10 mouse cellular contexts compared by ENCODE assay signal in the genomic region with DNA sequence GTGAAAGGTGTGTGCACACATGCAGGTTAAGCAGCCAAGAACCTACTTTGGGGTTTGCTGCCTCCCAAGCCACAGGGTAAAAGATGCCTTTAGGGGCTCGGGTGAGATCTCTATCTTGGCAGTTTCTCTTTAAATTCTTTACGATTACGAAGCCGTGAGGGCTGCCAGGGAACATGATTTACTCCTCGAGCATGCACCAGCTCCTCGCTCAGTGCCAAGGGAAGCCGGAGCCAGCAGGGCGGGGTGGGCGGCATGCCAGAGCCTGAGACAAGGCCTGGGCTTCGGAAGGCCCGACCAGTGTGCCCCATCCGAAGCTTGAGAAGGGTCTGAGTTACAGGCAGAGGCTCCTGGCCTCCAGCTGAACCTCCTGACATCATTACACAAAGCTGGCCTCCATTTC. TPM values are rescaled to one million over a fixed set of nuclear protein-coding genes. Genes with fewer than 3 reads are reported as not detected.
DNase-seq lines count a peak whose midpoint lies in the region; ATAC-seq and TF ChIP-seq lines count a peak whose summit lies in the region.
"Had no signal": no experiment of that assay in that cellular context is flagged by ENCODE, and none has a peak within 500 bp of the region (broad histone marks: within the 10 kb centered on the region; RNA-seq: fewer than 3 reads in every experiment).

No protein-coding gene starts in this region.

- TF ChIP-seq EP300 in heart, adult 2 months (IDR thresholded peaks at IDR 0.05; ENCODE audit: insufficient read depth, low read depth, low read length), result no peak

- H3K4me2 ChIP-seq in heart, embryonic 12.5 days, result no peak overlapping the region
- no peak overlapping the region for H3K4me2 ChIP-seq in hindbrain, embryonic 12.5 days (replicated peaks)
- H3K4me2 ChIP-seq in midbrain, embryonic 12.5 days (replicated peaks), result no peak overlapping the region

- no peak for TF ChIP-seq CTCF in heart, adult 2 months (IDR thresholded peaks at IDR 0.05)

- peak; percentile 76 to 81 for DNase-seq in heart, adult 2 months
- peak; percentile 84 for DNase-seq in fibroblast of lung, adult 2 months (ENCODE audit: low read depth)
- peak; percentile 46 to 58 for DNase-seq in layer of hippocampus, postnatal 25 days (ENCODE audit: extremely low spot score in 1 of 2, low spot score in 1 of 2)
- DNase-seq in urinary bladder, postnatal 10 days (ENCODE audit: low spot score), result peak; percentile 72

- no peaks in the 10 kb centered on the region for H3K79me2 ChIP-seq in heart, adult 2 months (replicated peaks; ENCODE audit: control insufficient read depth, insufficient read depth, low read length)

- no peak for TF ChIP-seq POLR2A in heart, adult 2 months (IDR thresholded peaks at IDR 0.05; ENCODE audit: insufficient read depth, low read depth, low read length)

- H3K27ac ChIP-seq in heart, adult 2 months, result peak overlapping the region; percentile 28; the same call in 1 of the 2 replicates
- no peak overlapping the region for H3K27ac ChIP-seq in heart, embryonic 12.5 days (ENCODE audit: poor library complexity, severe bottlenecking)
- no peak overlapping the region for H3K27ac ChIP-seq in hindbrain, embryonic 12.5 days
- 0 out of 2 replicates have a peak overlapping the region, but pooled peaks have one; percentile 26 for H3K27ac ChIP-seq in midbrain, embryonic 12.5 days (replicated peaks)

- no peak overlapping the region for H3K9ac ChIP-seq in heart, adult 2 months (ENCODE audit: low read depth, low read length)
- no peak overlapping the region for H3K9ac ChIP-seq in heart, embryonic 12.5 days
- H3K9ac ChIP-seq in hindbrain, embryonic 12.5 days, result 0 out of 2 replicates have a peak overlapping the region, but pooled peaks have one; percentile 6
- no peak overlapping the region for H3K9ac ChIP-seq in midbrain, embryonic 12.5 days (replicated peaks)

- no peak for ATAC-seq in heart, embryonic 12.5 days (ENCODE audit: insufficient number of reproducible peaks, low FRiP score)
- ATAC-seq in hindbrain, embryonic 12.5 days (ENCODE audit: low FRiP score), result no peak
- no peak for ATAC-seq in midbrain, embryonic 12.5 days (ENCODE audit: low FRiP score, low read depth)
- no peak for ATAC-seq in activated CD4-positive, CD25-positive, alpha-beta regulatory T cell, adult 4 months

- intact Hi-C loops in heart, adult 2 months (cut with DNase I), result no loop called here

- no peaks in the 10 kb centered on the region for H3K27me3 ChIP-seq in heart, adult 2 months (ENCODE audit: control insufficient read depth, insufficient read depth, low read length)
- peaks cover 15% of the 10 kb centered on the region for H3K27me3 ChIP-seq in heart, embryonic 12.5 days (replicated peaks)
- peaks cover 19% of the 10 kb centered on the region for H3K27me3 ChIP-seq in hindbrain, embryonic 12.5 days
- 0 out of 2 replicates have a peak, but pooled peaks cover 4% of the 10 kb centered on the region for H3K27me3 ChIP-seq in midbrain, embryonic 12.5 days

- no peak overlapping the region for H3K4me3 ChIP-seq in heart, adult 2 months
- H3K4me3 ChIP-seq in heart, embryonic 12.5 days, result no peak overlapping the region
- no peak overlapping the region for H3K4me3 ChIP-seq in hindbrain, embryonic 12.5 days
- H3K4me3 ChIP-seq in midbrain, embryonic 12.5 days, result no peak overlapping the region
- H3K4me3 ChIP-seq: erythroblast, embryonic 14.5 days had no signal

- H3K4me1 ChIP-seq in heart, adult 2 months (ENCODE audit: control insufficient read depth, insufficient read depth, low read length), result peaks cover 25% of the 10 kb centered on the region
- peaks cover 85% of the 10 kb centered on the region for H3K4me1 ChIP-seq in heart, embryonic 12.5 days (replicated peaks)
- peaks cover 93% of the 10 kb centered on the region for H3K4me1 ChIP-seq in hindbrain, embryonic 12.5 days
- H3K4me1 ChIP-seq in midbrain, embryonic 12.5 days, result peaks cover 82% of the 10 kb centered on the region

- WGBS in heart, adult 2 months, result 22% methylated on average over 12 of the region's 12 CpGs
- WGBS in heart, embryonic 12.5 days, result 71% methylated on average over 12 of the region's 12 CpGs
- 70% methylated on average over 12 of the region's 12 CpGs for WGBS in hindbrain, embryonic 12.5 days
- WGBS in midbrain, embryonic 12.5 days, result 76% methylated on average over 12 of the region's 12 CpGs

- H3K9me3 ChIP-seq in heart, embryonic 12.5 days (replicated peaks), result no peaks in the 10 kb centered on the region
- no peaks in the 10 kb centered on the region for H3K9me3 ChIP-seq in hindbrain, embryonic 12.5 days (replicated peaks)
- H3K9me3 ChIP-seq in midbrain, embryonic 12.5 days, result no peaks in the 10 kb centered on the region

- H3K36me3 ChIP-seq in heart, adult 2 months (ENCODE audit: control insufficient read depth, insufficient read depth, low read length), result peaks cover 2% of the 10 kb centered on the region; the same call in 1 of the 2 replicates
- H3K36me3 ChIP-seq in heart, embryonic 12.5 days, result no peaks in the 10 kb centered on the region
- peaks cover 26% of the 10 kb centered on the region for H3K36me3 ChIP-seq in hindbrain, embryonic 12.5 days
- peaks cover 20% of the 10 kb centered on the region; the same call in 1 of the 2 replicates for H3K36me3 ChIP-seq in midbrain, embryonic 12.5 days

RNA-seq across cellular contexts. Expression of gene Sema3f, which starts 8.7 kb away (rescaled TPM):
- total RNA-seq in heart, adult 2 months (2021), result 10 to 100 TPM; 13.4 to 16.8 TPM
- 29.1 and 31.8 TPM in 2 replicates for polyA plus RNA-seq in heart, adult 2 months (2012; rRNA removed)
- polyA plus RNA-seq in heart, embryonic 12.5 days (2016; fragmentation: Nextera tagmentation; extraction: Ambion mirVana), result 8.1 and 8.4 TPM in 2 replicates
- 26.8 and 28.3 TPM in 2 replicates for polyA plus RNA-seq in hindbrain, embryonic 12.5 days (2016; fragmentation: Nextera tagmentation; extraction: Ambion mirVana)
- 1 to 10 TPM; 2.9 to 4.2 TPM for total RNA-seq in layer of hippocampus, postnatal 25 days (2021)
- polyA plus RNA-seq in midbrain, embryonic 12.5 days (2016; fragmentation: Nextera tagmentation; extraction: Ambion mirVana), result 30.6 and 33.7 TPM in 2 replicates
- not detected for polyA plus RNA-seq in activated CD4-positive, CD25-positive, alpha-beta regulatory T cell, adult 4 months (2017; shearing (Covaris generic))
- polyA plus RNA-seq: erythroblast, embryonic 14.5 days had no signal

RNA-seq across cellular contexts. Expression of gene Gnat1, which starts 22.1 kb away (rescaled TPM):
- not detected for total RNA-seq in heart, adult 2 months (2021)
- not detected in 2 replicates for polyA plus RNA-seq in heart, adult 2 months (2012; rRNA removed)
- polyA plus RNA-seq in heart, embryonic 12.5 days (2016; fragmentation: Nextera tagmentation; extraction: Ambion mirVana), result 0.97 and 1.2 TPM in 2 replicates
- 1.4 and 2.6 TPM in 2 replicates for polyA plus RNA-seq in hindbrain, embryonic 12.5 days (2016; fragmentation: Nextera tagmentation; extraction: Ambion mirVana)
- total RNA-seq in layer of hippocampus, postnatal 25 days (2021), result not detected
- 1.9 and 2.7 TPM in 2 replicates for polyA plus RNA-seq in midbrain, embryonic 12.5 days (2016; fragmentation: Nextera tagmentation; extraction: Ambion mirVana)
- 1 to 10 TPM in 1 of 2 experiments, not detected in 1; 1.1 TPM for polyA plus RNA-seq in activated CD4-positive, CD25-positive, alpha-beta regulatory T cell, adult 4 months (2017; shearing (Covaris generic))
- total RNA-seq: CH12.LX had no signal
- polyA plus RNA-seq: erythroblast, embryonic 14.5 days had no signal

RNA-seq across cellular contexts. Expression of gene Slc38a3, which starts 32.3 kb away (rescaled TPM):
- 10 to 100 TPM; 71.5 to 88.3 TPM for total RNA-seq in heart, adult 2 months (2021)
- polyA plus RNA-seq in heart, adult 2 months (2012; rRNA removed), result 162 and 314 TPM in 2 replicates
- 2.9 and 3.2 TPM in 2 replicates for polyA plus RNA-seq in heart, embryonic 12.5 days (2016; fragmentation: Nextera tagmentation; extraction: Ambion mirVana)
- 12.5 and 12.9 TPM in 2 replicates for polyA plus RNA-seq in hindbrain, embryonic 12.5 days (2016; fragmentation: Nextera tagmentation; extraction: Ambion mirVana)
- 10 to 100 TPM; 57.8 to 66.2 TPM for total RNA-seq in layer of hippocampus, postnatal 25 days (2021)
- 13.9 and 14.8 TPM in 2 replicates for polyA plus RNA-seq in midbrain, embryonic 12.5 days (2016; fragmentation: Nextera tagmentation; extraction: Ambion mirVana)
- not detected for polyA plus RNA-seq in activated CD4-positive, CD25-positive, alpha-beta regulatory T cell, adult 4 months (2017; shearing (Covaris generic))

Comparison
In these comparisons a context has a peak if more than half of its experiments do, and no peak if none do; other contexts are left out.
1. H3K27ac ChIP-seq: peak in heart, adult 2 months (single experiment) and midbrain, embryonic 12.5 days (single experiment); none in heart, embryonic 12.5 days (single experiment) and hindbrain, embryonic 12.5 days (single experiment).
2. RNA of gene Slc38a3, which starts 32.3 kb away (polyA plus RNA-seq): 162 to 314 TPM in heart, adult 2 months; 13.9 to 14.8 TPM in midbrain, embryonic 12.5 days, 12.5 to 12.9 TPM in hindbrain, embryonic 12.5 days, 2.9 to 3.2 TPM in heart, embryonic 12.5 days and not detected in activated CD4-positive, CD25-positive, alpha-beta regulatory T cell, adult 4 months; every median in the first group is over 10 times any median in the second.
3. Peak in every context shown above with its lines, with median percentiles within 50 percentile points of each other: DNase-seq.